Comparison of ENCODE assay signal across 22 mouse cellular contexts in the genomic region with DNA sequence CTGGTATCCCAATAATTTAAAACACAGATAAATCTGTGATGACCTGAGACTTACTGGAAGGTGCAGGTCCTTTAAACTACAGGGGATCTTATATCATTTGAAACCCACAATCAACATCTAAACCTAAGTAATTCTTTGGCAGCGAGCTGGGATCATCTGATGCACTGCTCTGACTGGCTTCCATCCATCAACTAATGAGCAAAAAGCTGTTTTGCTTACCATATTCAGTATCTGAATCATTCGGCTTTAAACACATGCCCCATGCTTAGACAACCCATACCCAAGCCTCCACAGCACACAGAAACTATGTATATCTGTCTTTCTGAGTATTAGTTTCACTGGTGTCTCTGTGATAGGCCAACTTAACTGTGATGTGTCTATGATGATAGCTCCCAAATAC. TPM values are rescaled to one million over a fixed set of nuclear protein-coding genes. Genes with fewer than 3 reads are reported as not detected.
"Had no signal": no experiment of that assay in that cellular context is flagged by ENCODE, and none has a peak within 500 bp of the region (broad histone marks: within the 10 kb centered on the region; RNA-seq: fewer than 3 reads in every experiment).

No protein-coding gene starts in this region.

- H3K9me3 ChIP-seq: liver, embryonic 13.5 days; midbrain, embryonic 10.5 days; midbrain, embryonic 13.5 days; neural tube, embryonic 13.5 days; stomach, embryonic 15.5 days had no signal

- H3K4me2 ChIP-seq: liver, embryonic 13.5 days; midbrain, embryonic 13.5 days; stomach, embryonic 15.5 days had no signal

- H3K9ac ChIP-seq: liver, embryonic 13.5 days; midbrain, embryonic 13.5 days; neural tube, embryonic 13.5 days; stomach, embryonic 15.5 days had no signal

- DNase-seq: kidney, adult 2 months; kidney, postnatal 25 days; layer of hippocampus, postnatal 36 days; liver, embryonic 13.5 days; lung, adult 2 months; retina, postnatal 1 day; right cerebral cortex, postnatal 25 days; spleen, adult 18-20 months; thymus, postnatal 25 days had no signal

- H3K36me3 ChIP-seq: liver, embryonic 13.5 days; midbrain, embryonic 10.5 days; midbrain, embryonic 13.5 days; neural tube, embryonic 13.5 days; stomach, embryonic 15.5 days had no signal

- H3K4me3 ChIP-seq: liver, embryonic 13.5 days; megakaryocyte, embryonic 14.5 days; midbrain, embryonic 10.5 days; midbrain, embryonic 13.5 days; myocyte; neural tube, embryonic 13.5 days; stomach, embryonic 15.5 days had no signal

- ATAC-seq: midbrain, embryonic 13.5 days; midbrain, embryonic 16.5 days had no signal

- H3K27ac ChIP-seq: kidney, postnatal 0 days; left cerebral cortex, adult 2 months; liver, embryonic 13.5 days; midbrain, embryonic 10.5 days; midbrain, embryonic 13.5 days; neural tube, embryonic 13.5 days; stomach, embryonic 15.5 days had no signal

RNA-seq across cellular contexts. Expression of a gene that starts 6.1 kb away (rescaled TPM):
- total RNA-seq: liver, adult 2 months; monocyte, adult 5-6 weeks; neutrophil, adult 5-6 weeks had no signal
- polyA plus RNA-seq: large intestine, adult 2 months; liver, adult 2 months had no signal
